Mouse (Mus musculus) heart, adult 10 weeks (tissue): Measurements from ENCODE around the gene Rbfox2. TPM values are rescaled to one million over a fixed set of nuclear protein-coding genes. Genes with fewer than 3 reads are reported as not detected.

ENCODE experiments used
- polyA plus RNA-seq: library from polyadenylated mRNA; stranded (reverse); fragments of 350-450 nt; fragmentation: Illumina TruSeq; extraction: RNeasy Lipid Tissue Mini Kit (QIAGEN cat#74804); gene quantifications from one replicate; pipeline ENCODE4 v1.2.3, GENCODE M21; 2014; ENCODE audit warnings: low read depth, low replicate concordance

Rbfox2 gene
- polyA plus RNA-seq: 72.9 TPM

GRCm38 (mm10) chr15:77306547-77307261 is at the start of gene Rbfox2:
Rbfox2 (minus strand) TSS chr15:77307004.

GRCm38 (mm10) chr15:77050570-77050969 is 256.2 kb downstream of the Rbfox2 start, which contains the start of gene Mb:
Mb (minus strand) TSS chr15:77050670.

GRCm38 (mm10) chr15:77044597-77045320 is 262.0 kb downstream of the Rbfox2 start, which contains the start of gene Apol6:
Apol6 (plus strand) TSS chr15:77044729.

Other genes with a start within 250 kb of the Rbfox2 start
- gene Apol7a, start 92.1 kb upstream of the Rbfox2 start, polyA plus RNA-seq: 0.45 TPM
- gene Apol9a, start 104.1 kb upstream of the Rbfox2 start, polyA plus RNA-seq: 1.0 TPM
- gene Apol7b, start 140.5 kb upstream of the Rbfox2 start, polyA plus RNA-seq: not detected
- gene Apol10a, start 170.0 kb upstream of the Rbfox2 start, polyA plus RNA-seq: not detected
- not detected for gene Apol11a, start 201.3 kb upstream of the Rbfox2 start, polyA plus RNA-seq
- not detected for gene Apol7c, start 226.3 kb upstream of the Rbfox2 start, polyA plus RNA-seq